Mouse (Mus musculus) limb, embryonic 13.5 days (tissue): ENCODE measurements around the gene Akr1b7. TPM values are rescaled to one million over a fixed set of nuclear protein-coding genes. Genes with fewer than 3 reads are reported as not detected.
"Not testable (repeated sequence)": the region's sequence is repeated elsewhere in the genome, so short reads cannot be mapped to it uniquely, and the experiment has no call there.

Source experiments
- ATAC-seq: fragments of 200-750 bp; cut with Nextera tagmentation; 2 replicates; pipeline ENCODE4 v1.8.0; 2017; ENCODE audit warnings: low read depth, moderate number of reproducible peaks, moderate TSS enrichment; ENCODE audit not compliant: low FRiP score
- H3K27ac ChIP-seq: fragments of 300-500 bp; sonication (generic); 2 replicates; pipeline ENCODE4 v1.5.1; 2015; ENCODE audit warnings: inconsistent platforms, mild to moderate bottlenecking, moderate library complexity
- H3K27me3 ChIP-seq: fragments of 300-500 bp; sonication (generic); 2 replicates; pipeline ENCODE4 v1.6.1; 2015; ENCODE audit warnings: mild to moderate bottlenecking, inconsistent platforms
- H3K36me3 ChIP-seq: fragments of 300-500 bp; sonication (generic); 2 replicates; pipeline ENCODE4 v1.6.1; 2015; ENCODE audit warnings: inconsistent platforms, mild to moderate bottlenecking, moderate library complexity
- H3K4me1 ChIP-seq: fragments of 300-500 bp; sonication (generic); 2 replicates; pipeline ENCODE4 v1.6.1; 2015; ENCODE audit warnings: inconsistent platforms
- H3K4me2 ChIP-seq: fragments of 300-500 bp; sonication (generic); replicated peaks from 2 replicates; pipeline ENCODE4 v1.6.1; 2015; ENCODE audit warnings: inconsistent platforms, mild to moderate bottlenecking, moderate library complexity
- H3K4me3 ChIP-seq: fragments of 300-500 bp; sonication (generic); 2 replicates; pipeline ENCODE4 v1.5.1; 2015; ENCODE audit warnings: moderate library complexity, mild to moderate bottlenecking, inconsistent platforms
- H3K9ac ChIP-seq: fragments of 300-500 bp; sonication (generic); 2 replicates; pipeline ENCODE4 v1.6.1; 2015; ENCODE audit warnings: mild to moderate bottlenecking, inconsistent platforms
- H3K9me3 ChIP-seq: fragments of 300-500 bp; sonication (generic); 2 replicates; pipeline ENCODE4 v1.6.1; 2016; ENCODE audit warnings: inconsistent platforms
- WGBS: fragments of 180-500 bp; shearing (Covaris S2); methylation state at CpG from one replicate; pipeline ENCODE4 v1.1.7; 2015; 5-methylcytosine and 5-hydroxymethylcytosine counted together
- polyA plus RNA-seq: library from polyadenylated mRNA; unstranded; fragments of >200 nt; fragmentation: Nextera tagmentation; extraction: Ambion mirVana; gene quantifications from 2 replicates; pipeline ENCODE4 v1.2.1, GENCODE M21; 2015

The Akr1b7 gene
- polyA plus RNA-seq, 1 experiment from 2014 or later = not detected

- Histone ChIP-seq H3K27ac (no peak overlapping the region), H3K9me3 (0 out of 2 replicates have a peak, but pooled peaks cover 3% of the 10 kb centered on the region), H3K9ac (no peak overlapping the region), H3K4me3 (no peak overlapping the region), H3K36me3 (peaks cover 11% of the 10 kb centered on the region), H3K27me3 (no peaks in the 10 kb centered on the region), H3K4me1 (no peaks in the 10 kb centered on the region), H3K4me2 (no peak overlapping the region)
- 68% methylated on average over 5 of the region's 5 CpGs for WGBS
- no peak for ATAC-seq
These were observed 16.2 kb upstream of the Akr1b7 start for GRCm38 (mm10) chr6:34395897-34396296.

DNA sequence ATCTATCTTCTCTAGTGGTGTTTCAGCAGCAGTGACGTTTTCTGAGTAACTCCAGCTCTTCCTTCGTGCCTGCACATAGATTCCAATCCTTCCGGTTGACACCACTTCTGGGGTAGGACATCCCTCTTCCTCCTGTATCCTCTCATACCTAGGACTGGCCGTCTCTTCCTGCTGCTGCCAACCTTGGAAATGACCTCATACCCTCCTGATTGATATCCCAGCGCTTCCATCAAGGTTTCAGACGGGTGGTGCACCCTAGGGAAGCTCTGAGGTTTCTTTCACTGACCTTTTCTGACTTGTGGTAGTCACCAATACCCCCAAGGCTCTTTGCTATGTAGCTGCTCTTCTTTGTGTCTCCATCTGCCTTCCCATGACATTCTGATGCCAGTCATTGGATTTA is 13.7 kb upstream of the Akr1b7 start:
- H3K4me1 ChIP-seq = no peaks in the 10 kb centered on the region
- no peak overlapping the region for H3K9ac ChIP-seq
- ATAC-seq = no peak
- H3K36me3 ChIP-seq = 0 out of 2 replicates have a peak, but pooled peaks cover 4% of the 10 kb centered on the region
- H3K4me3 ChIP-seq = no peak overlapping the region
- H3K9me3 ChIP-seq = no peaks in the 10 kb centered on the region
- H3K4me2 ChIP-seq = no peak overlapping the region
- H3K27me3 ChIP-seq = no peaks in the 10 kb centered on the region
- H3K27ac ChIP-seq = no peak overlapping the region
- WGBS = 88% methylated on average over 6 of the region's 6 CpGs

DNA sequence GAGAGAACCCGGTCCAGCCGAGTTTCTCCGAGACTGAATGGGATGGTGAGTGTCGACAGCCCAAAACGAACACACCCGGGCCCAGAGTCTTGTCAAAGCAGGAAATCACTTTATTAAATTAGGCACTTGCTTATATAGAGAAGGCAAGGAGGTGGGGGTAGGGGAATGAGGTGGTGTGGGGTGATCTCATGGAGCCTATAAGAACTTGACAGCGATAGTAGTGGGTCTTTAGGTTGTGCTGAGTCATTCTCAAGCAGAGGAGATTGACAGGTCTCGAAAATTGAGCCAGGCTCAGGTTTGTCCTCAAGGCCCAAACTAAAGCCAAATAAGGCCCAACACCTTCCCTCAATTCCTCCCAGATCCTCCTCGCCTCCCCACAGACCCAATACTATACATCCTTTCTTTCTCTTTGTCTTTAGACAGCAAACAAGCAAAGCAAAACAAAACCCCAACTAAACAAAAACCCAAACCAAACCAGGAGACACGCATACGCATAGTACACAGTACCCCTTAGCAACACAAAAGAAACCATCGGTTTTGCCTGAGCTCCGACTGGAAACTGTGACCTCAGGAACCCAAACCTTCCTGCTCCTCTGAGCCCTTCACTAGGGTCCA is 12.4 kb upstream of the Akr1b7 start:
- no peak for ATAC-seq
- Histone ChIP-seq H3K9me3 (no peaks in the 10 kb centered on the region), H3K27ac (no peak overlapping the region), H3K9ac (no peak overlapping the region), H3K4me2 (no peak overlapping the region), H3K4me1 (no peaks in the 10 kb centered on the region), H3K4me3 (no peak overlapping the region), H3K36me3 (no peaks in the 10 kb centered on the region), H3K27me3 (no peaks in the 10 kb centered on the region)
- WGBS = 79% methylated on average over 13 of the region's 13 CpGs

- no peaks in the 10 kb centered on the region for H3K9me3 ChIP-seq
- H3K27me3 ChIP-seq = no peaks in the 10 kb centered on the region
- no peak overlapping the region for H3K4me3 ChIP-seq
- ATAC-seq = no peak
- no peaks in the 10 kb centered on the region for H3K4me1 ChIP-seq
- H3K36me3 ChIP-seq = no peaks in the 10 kb centered on the region
- H3K9ac ChIP-seq = no peak overlapping the region
- 83% methylated on average over 2 of the region's 2 CpGs for WGBS
- no peak overlapping the region for H3K27ac ChIP-seq
- no peak overlapping the region for H3K4me2 ChIP-seq
These were observed 11.4 kb upstream of the Akr1b7 start for GRCm38 (mm10) chr6:34400696-34401095.

DNA sequence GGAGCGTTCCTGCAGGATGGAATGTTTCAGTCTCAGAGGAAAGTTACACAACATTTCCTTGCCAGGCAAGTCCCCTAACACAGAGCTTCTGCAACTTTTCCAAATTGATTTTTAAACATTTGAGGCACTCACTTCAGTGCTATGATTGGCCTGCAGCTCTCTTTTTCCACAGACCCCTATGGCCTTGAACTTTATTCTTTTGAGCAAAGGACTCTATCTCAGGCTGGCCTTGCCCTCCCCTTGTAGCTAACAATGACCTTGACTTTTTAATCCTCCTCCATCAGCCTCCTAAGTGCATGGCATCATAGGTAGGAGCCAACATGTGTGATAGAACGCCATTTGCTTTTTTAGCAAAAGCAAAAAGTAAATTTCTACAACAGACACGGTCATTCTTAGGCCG is 5.4 kb upstream of the Akr1b7 start:
- no peak for ATAC-seq
- Histone ChIP-seq H3K27ac (no peak overlapping the region), H3K9me3 (no peaks in the 10 kb centered on the region), H3K9ac (no peak overlapping the region), H3K4me1 (no peaks in the 10 kb centered on the region), H3K4me3 (no peak overlapping the region), H3K4me2 (no peak overlapping the region), H3K27me3 (no peaks in the 10 kb centered on the region), H3K36me3 (no peaks in the 10 kb centered on the region)
- WGBS = 83% methylated on average over 4 of the region's 4 CpGs

GRCm38 (mm10) chr6:34407403-34407802 is 4.7 kb upstream of the Akr1b7 start:
- Histone ChIP-seq H3K27me3 (no peaks in the 10 kb centered on the region), H3K27ac (no peak overlapping the region), H3K9ac (no peak overlapping the region), H3K4me3 (no peak overlapping the region), H3K36me3 (no peaks in the 10 kb centered on the region), H3K9me3 (no peaks in the 10 kb centered on the region), H3K4me2 (no peak overlapping the region), H3K4me1 (no peaks in the 10 kb centered on the region)
- no peak for ATAC-seq
- 74% methylated on average over 10 of the region's 10 CpGs for WGBS

GRCm38 (mm10) chr6:34412688-34413087 is 554 bp downstream of the Akr1b7 start:
- no peak for ATAC-seq
- H3K4me3 ChIP-seq = no peak overlapping the region
- H3K27me3 ChIP-seq = no peaks in the 10 kb centered on the region
- no peaks in the 10 kb centered on the region for H3K9me3 ChIP-seq
- no peaks in the 10 kb centered on the region for H3K36me3 ChIP-seq
- no peak overlapping the region for H3K27ac ChIP-seq
- H3K9ac ChIP-seq = no peak overlapping the region
- no peaks in the 10 kb centered on the region for H3K4me1 ChIP-seq
- WGBS = 72% methylated on average over 1 of the region's 1 CpGs
- no peak overlapping the region for H3K4me2 ChIP-seq

DNA sequence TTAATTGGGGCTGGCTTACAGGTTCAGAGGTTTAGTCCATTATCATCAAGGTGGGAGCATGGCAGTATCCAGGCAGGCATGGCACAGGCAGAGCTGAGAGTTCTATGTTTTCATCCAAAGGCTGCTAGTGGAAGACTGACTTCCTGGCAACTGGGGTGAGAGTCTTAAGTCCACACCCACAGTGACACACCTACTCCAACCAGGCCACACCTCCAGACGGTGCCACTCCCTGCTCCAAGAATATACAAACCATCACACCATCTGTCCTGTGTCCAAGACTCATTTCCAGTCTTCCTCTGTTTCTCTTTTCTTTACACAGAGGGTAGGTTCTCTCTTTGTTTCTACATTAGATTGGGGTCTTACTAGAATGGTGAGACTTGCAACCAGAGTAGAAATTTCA is 1.3 kb downstream of the Akr1b7 start:
- H3K27me3 ChIP-seq, H3K4me2 ChIP-seq, H3K36me3 ChIP-seq, H3K4me3 ChIP-seq, H3K27ac ChIP-seq, H3K4me1 ChIP-seq, H3K9me3 ChIP-seq, H3K9ac ChIP-seq, ATAC-seq: not testable (repeated sequence)
- 61% methylated on average over 1 of the region's 1 CpGs for WGBS

- 96% methylated on average over 2 of the region's 2 CpGs for WGBS
- Histone ChIP-seq H3K4me2 (no peak overlapping the region), H3K27me3 (no peaks in the 10 kb centered on the region), H3K27ac (no peak overlapping the region), H3K4me3 (no peak overlapping the region), H3K9me3 (no peaks in the 10 kb centered on the region), H3K4me1 (no peaks in the 10 kb centered on the region), H3K9ac (no peak overlapping the region), H3K36me3 (no peaks in the 10 kb centered on the region)
- no peak for ATAC-seq
These were observed 4.4 kb downstream of the Akr1b7 start for GRCm38 (mm10) chr6:34416521-34416920.

GRCm38 (mm10) chr6:34419071-34419470 is 6.9 kb downstream of the Akr1b7 start:
- H3K36me3 ChIP-seq = no peaks in the 10 kb centered on the region
- H3K9me3 ChIP-seq = no peaks in the 10 kb centered on the region
- no peaks in the 10 kb centered on the region for H3K4me1 ChIP-seq
- ATAC-seq = no peak
- no peak overlapping the region for H3K9ac ChIP-seq
- no peak overlapping the region for H3K4me3 ChIP-seq
- H3K4me2 ChIP-seq = no peak overlapping the region
- no peak overlapping the region for H3K27ac ChIP-seq
- no peaks in the 10 kb centered on the region for H3K27me3 ChIP-seq

DNA sequence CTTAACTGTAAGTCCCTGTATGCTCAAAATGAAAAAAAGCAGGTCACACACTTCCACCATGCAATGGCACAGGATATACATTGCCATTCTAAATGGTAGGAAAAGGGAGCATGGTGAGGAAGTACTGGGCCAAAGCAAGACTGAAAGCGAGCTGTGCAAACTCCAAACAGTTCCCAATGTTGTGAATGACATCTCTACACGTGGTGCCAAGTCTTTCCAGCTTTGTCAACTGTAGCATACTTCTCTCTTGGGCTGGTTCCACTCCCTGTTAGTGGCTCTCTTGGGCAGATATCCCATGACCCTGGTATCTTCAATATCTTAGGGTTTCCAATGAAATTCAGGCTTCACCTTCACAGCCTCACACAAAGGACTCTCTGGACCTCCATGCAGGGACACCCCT is 26.9 kb downstream of the Akr1b7 start:
- Histone ChIP-seq H3K9me3 (no peaks in the 10 kb centered on the region), H3K4me1 (no peaks in the 10 kb centered on the region), H3K9ac (no peak overlapping the region), H3K27ac (no peak overlapping the region), H3K27me3 (no peaks in the 10 kb centered on the region), H3K4me2 (no peak overlapping the region), H3K36me3 (no peaks in the 10 kb centered on the region), H3K4me3 (no peak overlapping the region)
- WGBS = 62% methylated on average over 2 of the region's 2 CpGs
- ATAC-seq = no peak

- Histone ChIP-seq H3K4me3 (no peak overlapping the region), H3K4me2 (no peak overlapping the region), H3K9me3 (no peaks in the 10 kb centered on the region), H3K36me3 (no peaks in the 10 kb centered on the region), H3K9ac (no peak overlapping the region), H3K27me3 (no peaks in the 10 kb centered on the region), H3K27ac (no peak overlapping the region), H3K4me1 (no peaks in the 10 kb centered on the region)
- no peak for ATAC-seq
- WGBS = 61% methylated on average over 9 of the region's 9 CpGs
These were observed 29.6 kb downstream of the Akr1b7 start for GRCm38 (mm10) chr6:34441556-34442257.

- Histone ChIP-seq H3K9ac (no peak overlapping the region), H3K27ac (no peak overlapping the region), H3K27me3 (no peaks in the 10 kb centered on the region), H3K36me3 (no peaks in the 10 kb centered on the region), H3K9me3 (no peaks in the 10 kb centered on the region), H3K4me3 (no peak overlapping the region), H3K4me2 (no peak overlapping the region), H3K4me1 (no peaks in the 10 kb centered on the region)
- no peak for ATAC-seq
- WGBS = 87% methylated on average over 2 of the region's 2 CpGs
These were observed 31.7 kb downstream of the Akr1b7 start for GRCm38 (mm10) chr6:34443791-34444190.
